Mouse (Mus musculus) olfactory bulb, adult 2 months (tissue): ENCODE data around the gene Zmpste24.

Experiments used
- CTCF ChIP-seq: fragments of 200-500 bp; IDR thresholded peaks from 2 replicates; pipeline ENCODE4 v1.5.1; 2012; ENCODE audit warnings: low read depth, mild to moderate bottlenecking, low read length, moderate library complexity; ENCODE audit not compliant: insufficient read depth
- POLR2A ChIP-seq: fragments of 200-500 bp; IDR thresholded peaks from 2 replicates; pipeline ENCODE4 v1.6.1; 2012; ENCODE audit warnings: mild to moderate bottlenecking, low read depth, low read length, moderate library complexity; ENCODE audit not compliant: insufficient read depth

DNA sequence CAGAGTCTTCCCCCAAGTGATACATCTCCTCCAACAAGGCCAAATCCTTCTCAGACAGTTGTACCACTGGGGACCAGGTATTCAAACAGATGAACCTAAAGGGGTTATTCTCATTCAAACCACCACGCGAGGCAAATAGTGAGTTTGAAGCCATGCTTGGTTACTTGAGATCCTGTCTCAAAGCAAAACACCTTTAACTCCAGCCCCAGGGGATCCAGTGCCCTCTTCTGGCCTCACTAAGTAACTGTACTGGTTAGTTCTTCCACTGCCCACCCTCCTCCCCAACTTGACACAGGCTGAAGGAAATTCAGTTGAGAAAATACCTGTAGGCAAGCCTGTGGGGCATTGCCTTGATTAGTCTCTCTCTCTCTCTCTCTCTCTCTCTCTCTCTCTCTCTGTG is 65.0 kb downstream of the Zmpste24 start:
- TF ChIP-seq CTCF (no peak), POLR2A (no peak)
